Mouse (Mus musculus) G1E (cell line): ENCODE measurements around the gene Pld1. TPM values are rescaled to one million over a fixed set of nuclear protein-coding genes. Genes with fewer than 3 reads are reported as not detected.

Source experiments
- ATAC-seq: 2 replicates; pipeline ENCODE4 v1.8.0; 2016; ENCODE audit warnings: mild to moderate bottlenecking; ENCODE audit not compliant: insufficient number of reproducible peaks, poor library complexity, low FRiP score, severe bottlenecking; ENCODE audit errors: extremely low read depth
- DNase-seq: peaks from one replicate; pipeline ENCODE4 v3.0.0; 2012; ENCODE audit warnings: low spot score
- H3K27me3 ChIP-seq: 2 replicates; pipeline ENCODE4 v1.6.1; 2012; ENCODE audit warnings: mild to moderate bottlenecking, low read length, inconsistent platforms; ENCODE audit not compliant: insufficient read depth
- H3K36me3 ChIP-seq: replicated peaks from 2 replicates; pipeline ENCODE3; 2012; ENCODE audit warnings: mild to moderate bottlenecking, inconsistent platforms
- H3K4me1 ChIP-seq: 2 replicates; pipeline ENCODE4 v1.6.1; 2012; ENCODE audit warnings: low read depth, low read length, inconsistent platforms, mixed read lengths; ENCODE audit not compliant: insufficient read depth
- H3K4me3 ChIP-seq: 2 replicates; pipeline ENCODE4 v1.5.1; 2012; ENCODE audit warnings: low read depth, mild to moderate bottlenecking, inconsistent platforms, low read length, moderate library complexity, mixed read lengths
- H3K9me3 ChIP-seq: replicated peaks from 2 replicates; pipeline ENCODE4 v1.6.1; 2012; ENCODE audit warnings: inconsistent platforms
- CTCF ChIP-seq: IDR thresholded peaks from 2 replicates; pipeline ENCODE4 v1.5.1; 2012; ENCODE audit warnings: low read depth, low read length, inconsistent platforms, mixed read lengths
- GATA1 ChIP-seq: IDR thresholded peaks from 2 replicates; pipeline ENCODE4 v1.6.1; 2012; ENCODE audit warnings: borderline replicate concordance, low read length, inconsistent platforms, mixed read lengths
- GATA2 ChIP-seq: IDR thresholded peaks from 2 replicates; pipeline ENCODE4 v1.6.1; 2012; ENCODE audit warnings: low read depth, low read length, inconsistent platforms, borderline replicate concordance
- POLR2AphosphoS5 ChIP-seq: IDR thresholded peaks from 2 replicates; pipeline ENCODE4 v1.6.1; 2012; ENCODE audit warnings: low read depth, low read length, inconsistent platforms; ENCODE audit not compliant: insufficient replicate concordance
- TAL1 ChIP-seq: conservative IDR thresholded peaks from 2 replicates; pipeline ENCODE4 v1.6.1; 2012; ENCODE audit warnings: low read depth, low read length, inconsistent platforms, mixed read lengths
- polyA plus RNA-seq: library from polyadenylated mRNA; stranded (reverse); fragments of >175 nt; gene quantifications from 2 replicates; pipeline ENCODE4 v1.2.3, GENCODE M21; 2012
- total RNA-seq, 2 experiments: library from RNA; stranded (forward) in 1 of 2; stranded (reverse) in 1 of 2; fragments of 200-1000 nt in 1 of 2; fragments of >200 nt in 1 of 2; fragmentation: Nextera tagmentation in 1 of 2; gene quantifications; 2 replicates each; pipeline ENCODE4 v1.2.3; 2014 to 2017

The Pld1 gene
- total and polyA plus RNA-seq, 3 experiments = 0.38 to 0.82 TPM; not detected in 1

GRCm38 (mm10) chr3:27950726-27951125 is 12.2 kb downstream of the Pld1 start:
- no peak for TF ChIP-seq TAL1
- no peak for TF ChIP-seq POLR2AphosphoS5
- no peak for TF ChIP-seq GATA1
- no peak for TF ChIP-seq CTCF
- no peak for TF ChIP-seq GATA2
- ATAC-seq (no peak), DNase-seq (no peak)
- Histone ChIP-seq H3K36me3 (no peaks in the 10 kb centered on the region), H3K4me1 (no peaks in the 10 kb centered on the region), H3K27me3 (no peaks in the 10 kb centered on the region), H3K9me3 (no peaks in the 10 kb centered on the region), H3K4me3 (no peak overlapping the region)

GRCm38 (mm10) chr3:27951721-27952120 is 13.2 kb downstream of the Pld1 start:
- TF ChIP-seq TAL1 = no peak
- no peak for TF ChIP-seq POLR2AphosphoS5
- no peak for TF ChIP-seq GATA2
- TF ChIP-seq GATA1 = no peak
- no peak for TF ChIP-seq CTCF
- ATAC-seq = no peak
- H3K36me3 ChIP-seq = no peaks in the 10 kb centered on the region
- no peaks in the 10 kb centered on the region for H3K4me1 ChIP-seq
- no peaks in the 10 kb centered on the region for H3K27me3 ChIP-seq
- DNase-seq = no peak
- no peak overlapping the region for H3K4me3 ChIP-seq
- H3K9me3 ChIP-seq = no peaks in the 10 kb centered on the region

GRCm38 (mm10) chr3:27956006-27956405 is 17.5 kb downstream of the Pld1 start:
- Histone ChIP-seq H3K4me3 (no peak overlapping the region), H3K36me3 (no peaks in the 10 kb centered on the region), H3K4me1 (no peaks in the 10 kb centered on the region), H3K9me3 (no peaks in the 10 kb centered on the region), H3K27me3 (no peaks in the 10 kb centered on the region)
- no peak for DNase-seq
- no peak for ATAC-seq
- TF ChIP-seq GATA1 (no peak), TAL1 (no peak), GATA2 (no peak), POLR2AphosphoS5 (no peak), CTCF (no peak)

- TF ChIP-seq TAL1 (no peak), POLR2AphosphoS5 (no peak), CTCF (no peak), GATA2 (no peak), GATA1 (no peak)
These were observed 20.7 kb downstream of the Pld1 start for GRCm38 (mm10) chr3:27959221-27959620.

GRCm38 (mm10) chr3:27961162-27961561 is 22.7 kb downstream of the Pld1 start:
- TF ChIP-seq GATA2 = no peak
- TF ChIP-seq GATA1 = no peak
- TF ChIP-seq POLR2AphosphoS5 = no peak
- no peak for TF ChIP-seq CTCF
- no peak for TF ChIP-seq TAL1
- Histone ChIP-seq H3K4me3 (no peak overlapping the region), H3K36me3 (no peaks in the 10 kb centered on the region), H3K9me3 (no peaks in the 10 kb centered on the region), H3K27me3 (no peaks in the 10 kb centered on the region), H3K4me1 (no peaks in the 10 kb centered on the region)
- DNase-seq = no peak
- ATAC-seq = no peak

More at GRCm38 (mm10) chr3:27959221-27959620, 20.7 kb downstream of the Pld1 start:
- Histone ChIP-seq H3K4me3 (no peak overlapping the region), H3K36me3 (no peaks in the 10 kb centered on the region), H3K9me3 (no peaks in the 10 kb centered on the region), H3K27me3 (no peaks in the 10 kb centered on the region), H3K4me1 (no peaks in the 10 kb centered on the region)
- DNase-seq = no peak
- ATAC-seq = no peak

GRCm38 (mm10) chr3:27963795-27964201 is 25.3 kb downstream of the Pld1 start:
- Histone ChIP-seq H3K4me3 (no peak overlapping the region), H3K9me3 (no peaks in the 10 kb centered on the region), H3K27me3 (no peaks in the 10 kb centered on the region), H3K36me3 (no peaks in the 10 kb centered on the region), H3K4me1 (no peaks in the 10 kb centered on the region)
- TF ChIP-seq TAL1 (no peak), CTCF (no peak), GATA2 (no peak), GATA1 (no peak), POLR2AphosphoS5 (no peak)
- ATAC-seq (no peak), DNase-seq (no peak)

GRCm38 (mm10) chr3:27968671-27969070 is 30.2 kb downstream of the Pld1 start:
- no peaks in the 10 kb centered on the region for H3K9me3 ChIP-seq
- H3K36me3 ChIP-seq = no peaks in the 10 kb centered on the region
- no peaks in the 10 kb centered on the region for H3K4me1 ChIP-seq
- H3K4me3 ChIP-seq = no peak overlapping the region
- no peaks in the 10 kb centered on the region for H3K27me3 ChIP-seq
- no peak for ATAC-seq
- no peak for DNase-seq
- TF ChIP-seq GATA2 (no peak), POLR2AphosphoS5 (no peak), TAL1 (no peak), CTCF (no peak), GATA1 (no peak)
